Comparison of ENCODE assay signal across 13 mouse cellular contexts in genomic region chr1:76957411-76957810, GRCm38 (mm10).
"Had no signal": no experiment of that assay in that cellular context is flagged by ENCODE, and none has a peak within 500 bp of the region (broad histone marks: within the 10 kb centered on the region; RNA-seq: fewer than 3 reads in every experiment).

No protein-coding gene starts in this region.

- H3K27ac ChIP-seq: lung, embryonic 15.5 days; midbrain, embryonic 12.5 days; midbrain, embryonic 15.5 days; neural tube, embryonic 12.5 days; stomach, embryonic 15.5 days; stomach, postnatal 0 days had no signal

- DNase-seq: lung, adult 18-20 months; lung, postnatal 10 days; lung, postnatal 4 days; right cerebral cortex, postnatal 14 days; thymus, adult 2 months; thymus, postnatal 25 days; thymus, postnatal 4 days had no signal

- H3K9me3 ChIP-seq: lung, embryonic 15.5 days; midbrain, embryonic 12.5 days; midbrain, embryonic 15.5 days; neural tube, embryonic 12.5 days; stomach, embryonic 15.5 days had no signal

- H3K27me3 ChIP-seq: lung, embryonic 15.5 days; midbrain, embryonic 12.5 days; midbrain, embryonic 15.5 days; neural tube, embryonic 12.5 days; stomach, embryonic 15.5 days had no signal

- H3K36me3 ChIP-seq: lung, embryonic 15.5 days; midbrain, embryonic 12.5 days; midbrain, embryonic 15.5 days; neural tube, embryonic 12.5 days; stomach, embryonic 15.5 days had no signal

- H3K9ac ChIP-seq: lung, embryonic 15.5 days; midbrain, embryonic 12.5 days; midbrain, embryonic 15.5 days; neural tube, embryonic 12.5 days; stomach, embryonic 15.5 days had no signal

- ATAC-seq: midbrain, embryonic 15.5 days had no signal

- H3K4me3 ChIP-seq: lung, embryonic 15.5 days; midbrain, embryonic 12.5 days; midbrain, embryonic 15.5 days; neural tube, embryonic 12.5 days; stomach, embryonic 15.5 days had no signal

- H3K4me1 ChIP-seq: lung, embryonic 15.5 days; midbrain, embryonic 12.5 days; midbrain, embryonic 15.5 days; neural tube, embryonic 12.5 days; stomach, embryonic 15.5 days had no signal

- H3K4me2 ChIP-seq: lung, embryonic 15.5 days; midbrain, embryonic 12.5 days; midbrain, embryonic 15.5 days; neural tube, embryonic 12.5 days; stomach, embryonic 15.5 days had no signal
